In the genomic region with DNA sequence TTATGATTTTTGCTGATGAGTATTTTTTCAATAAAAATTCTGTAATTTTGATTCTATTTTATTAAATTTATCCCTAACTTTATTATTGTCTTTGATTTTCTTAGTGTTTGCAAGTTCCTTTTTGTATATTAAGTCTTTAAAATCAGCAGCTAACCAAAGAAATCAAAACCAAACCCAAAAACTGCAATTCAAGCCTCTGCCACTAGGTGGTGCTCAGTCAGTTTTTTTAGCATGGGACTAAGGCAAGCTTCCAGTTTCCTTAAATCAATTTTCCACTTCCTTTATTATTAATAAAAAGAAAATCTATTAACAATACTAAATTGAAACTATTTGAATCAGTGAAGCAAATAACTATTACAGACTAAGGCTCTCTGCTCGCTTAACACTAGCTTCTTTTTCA, we compare ENCODE assay signal across 8 mouse cellular contexts.
DNase-seq lines count a peak whose midpoint lies in the region; ATAC-seq and TF ChIP-seq lines count a peak whose summit lies in the region.

No protein-coding gene starts in this region.

- H3K4me3 ChIP-seq in forebrain, postnatal 0 days (ENCODE audit: low read depth, low read length), result no peak overlapping the region
- H3K4me3 ChIP-seq in forebrain, embryonic 12.5 days (replicated peaks), result no peak overlapping the region
- H3K4me3 ChIP-seq in spleen, adult 2 months (ENCODE audit: extremely low read depth, insufficient read depth, insufficient read length), result no peak overlapping the region

- peak; percentile 91 for DNase-seq in forebrain, postnatal 0 days
- DNase-seq in spleen, adult 2 months (ENCODE audit: low read depth in 1 of 2, low spot score in 2 of 2), result peak in 1 of 2 experiments; percentile 33
- no peak for DNase-seq in spleen, adult 12 weeks (ENCODE audit: low spot score)
- peak; percentile 64 for DNase-seq in c-Kit-positive CD71-positive TER-119-positive erythroid progenitor cells, embryonic 14.5 days (ENCODE audit: low spot score)
- peak; percentile 88 for DNase-seq in induced T-regulatory cell, adult 2 months (ENCODE audit: low read depth)
- peak; percentile 66 for DNase-seq in lung, postnatal 14 days
- DNase-seq in thymus, postnatal 4 days, result peak; percentile 70

- H3K27ac ChIP-seq in forebrain, postnatal 0 days (ENCODE audit: low read depth, low read length), result no peak overlapping the region
- no peak overlapping the region for H3K27ac ChIP-seq in forebrain, embryonic 12.5 days
- no peak overlapping the region for H3K27ac ChIP-seq in spleen, adult 2 months (ENCODE audit: insufficient read depth, low read length)

- peak; percentile 80 for TF ChIP-seq CTCF in forebrain, postnatal 0 days (IDR thresholded peaks at IDR 0.05; ENCODE audit: low read depth)
- TF ChIP-seq CTCF in spleen, adult 2 months (IDR thresholded peaks at IDR 0.05; ENCODE audit: extremely low read depth, insufficient read depth, insufficient read length, insufficient replicate concordance), result peak; percentile 8; the same call in 1 of the 2 replicates

- WGBS in forebrain, postnatal 0 days, result 21% methylated on average over 1 of the region's 1 CpGs
- WGBS in forebrain, embryonic 12.5 days, result 23% methylated on average over 1 of the region's 1 CpGs
- 71% methylated on average over 1 of the region's 1 CpGs for WGBS in spleen, adult 2 months

- no peak for ATAC-seq in forebrain, postnatal 0 days
- ATAC-seq in forebrain, embryonic 12.5 days (ENCODE audit: low FRiP score), result no peak

- H3K4me2 ChIP-seq in forebrain, postnatal 0 days (ENCODE audit: low read depth), result no peak overlapping the region
- no peak overlapping the region for H3K4me2 ChIP-seq in forebrain, embryonic 12.5 days

- H3K36me3 ChIP-seq in forebrain, postnatal 0 days (ENCODE audit: insufficient read depth), result no peaks in the 10 kb centered on the region
- H3K36me3 ChIP-seq in forebrain, embryonic 12.5 days (replicated peaks), result no peaks in the 10 kb centered on the region
- H3K36me3 ChIP-seq in spleen, adult 2 months (ENCODE audit: control insufficient read depth, insufficient read depth, low read length), result no peaks in the 10 kb centered on the region

- H3K4me1 ChIP-seq in forebrain, postnatal 0 days (ENCODE audit: insufficient read depth), result no peaks in the 10 kb centered on the region
- no peaks in the 10 kb centered on the region for H3K4me1 ChIP-seq in forebrain, embryonic 12.5 days
- H3K4me1 ChIP-seq in spleen, adult 2 months (ENCODE audit: control insufficient read depth, insufficient read depth, insufficient read length), result no peaks in the 10 kb centered on the region

- H3K9me3 ChIP-seq in forebrain, postnatal 0 days (ENCODE audit: low read length), result no peaks in the 10 kb centered on the region
- no peaks in the 10 kb centered on the region for H3K9me3 ChIP-seq in forebrain, embryonic 12.5 days

- TF ChIP-seq POLR2A in spleen, adult 2 months (IDR thresholded peaks at IDR 0.05; ENCODE audit: low read depth, low read length), result no peak

- H3K9ac ChIP-seq in forebrain, postnatal 0 days, result no peak overlapping the region
- no peak overlapping the region for H3K9ac ChIP-seq in forebrain, embryonic 12.5 days

- H3K27me3 ChIP-seq in forebrain, postnatal 0 days (ENCODE audit: insufficient read depth, low read length), result no peaks in the 10 kb centered on the region
- H3K27me3 ChIP-seq in forebrain, embryonic 12.5 days, result no peaks in the 10 kb centered on the region
- no peaks in the 10 kb centered on the region for H3K27me3 ChIP-seq in spleen, adult 2 months (ENCODE audit: control insufficient read depth, insufficient read depth, low read length)
